23 mouse cellular contexts compared by ENCODE assay signal in the genomic region with DNA sequence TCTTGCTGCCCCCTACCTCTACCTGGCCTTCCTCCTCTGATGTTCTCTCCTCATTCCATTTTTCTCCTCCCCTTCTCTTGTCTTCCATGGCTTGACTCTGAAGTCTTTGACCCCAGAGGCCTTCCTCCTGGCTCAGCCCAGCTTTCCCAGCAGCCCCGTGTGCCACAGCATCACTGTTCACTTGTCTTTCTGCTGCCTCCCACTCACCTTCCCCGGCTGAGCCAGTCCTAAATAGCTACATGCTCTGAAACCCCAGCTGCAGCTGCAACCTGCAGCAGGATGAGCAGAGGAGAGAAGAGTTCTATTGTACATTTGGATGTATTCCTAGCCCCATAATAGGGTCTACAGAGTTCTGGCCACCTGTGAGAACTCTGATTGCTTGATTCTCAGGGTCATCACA. TPM values are rescaled to one million over a fixed set of nuclear protein-coding genes. Genes with fewer than 3 reads are reported as not detected.
DNase-seq lines count a peak whose midpoint lies in the region; ATAC-seq lines count a peak whose summit lies in the region.
"Had no signal": no experiment of that assay in that cellular context is flagged by ENCODE, and none has a peak within 500 bp of the region (broad histone marks: within the 10 kb centered on the region; RNA-seq: fewer than 3 reads in every experiment).

No protein-coding gene starts in this region.

- DNase-seq in left cerebral cortex, adult 18-20 months (ENCODE audit: low spot score in 2 of 2): peak; percentile 32 to 49
- no peak for DNase-seq in left cerebral cortex, postnatal 10 days (ENCODE audit: extremely low spot score in 1 of 2, low spot score in 2 of 2)
- DNase-seq in right cerebral cortex, adult 2 months (ENCODE audit: low spot score in 2 of 2): peak; percentile 33 to 52
- DNase-seq in right cerebral cortex, postnatal 4 days: no peak
- DNase-seq in left cerebral cortex, postnatal 25 days (ENCODE audit: low spot score in 2 of 2): peak; percentile 44 to 70
- peak; percentile 48 for DNase-seq in telencephalon, adult 2 months (ENCODE audit: low read depth, low spot score)
- DNase-seq: adrenal gland, adult 2 months; B cell, adult 2 months; cerebellum, adult 11 months; cerebellum, adult 9-10 months; cerebellum, postnatal 36 days; heart, adult 2 months; kidney, adult 11 months; kidney, postnatal 14 days; liver; lung, adult 18-20 months; lung, postnatal 10 days; thymus, postnatal 14 days had no signal

- intact Hi-C loops in left cerebral cortex, postnatal 10 days (cut with DNase I): no loop called here
- intact Hi-C loops in left cerebral cortex, postnatal 25 days (cut with DNase I): no loop called here

- ATAC-seq in megakaryocyte-erythroid progenitor cell, adult 5-6 weeks (replicated peaks; ENCODE audit: low FRiP score, low TSS enrichment, poor library complexity, severe bottlenecking): no peak
- no peak for ATAC-seq in inflammation-experienced regulatory T-cells, adult 6 months
- ATAC-seq: activated CD4-positive, CD25-positive, alpha-beta regulatory T cell, adult 4 months; forebrain, embryonic 13.5 days; midbrain, embryonic 15.5 days had no signal

RNA-seq across cellular contexts. Expression of a gene that starts 28.0 kb away (rescaled TPM):
- total RNA-seq in left cerebral cortex, adult 18-20 months (2021): 10 to 100 TPM; 41.9 to 46.4 TPM
- total RNA-seq in left cerebral cortex, postnatal 10 days (2021): 10 to 100 TPM; 73.7 to 76.1 TPM
- total RNA-seq in left cerebral cortex, postnatal 25 days (2021): 10 to 100 TPM; 47.2 to 47.3 TPM
- total RNA-seq in megakaryocyte-erythroid progenitor cell, adult 5-6 weeks (2014; fragmentation: Nextera tagmentation): 0.92 and 2.6 TPM in 2 replicates
- 1.1 and 2.4 TPM in 2 replicates for total RNA-seq in megakaryocyte-erythroid progenitor cell, adult 5-6 weeks (2017)
- under 1 TPM in 1 of 3 experiments, not detected in 2; 0.18 TPM for polyA plus RNA-seq in inflammation-experienced regulatory T-cells, adult 6 months (2017; shearing (Covaris generic))

RNA-seq across cellular contexts. Expression of a gene that starts 38.0 kb away (rescaled TPM):
- total RNA-seq in left cerebral cortex, adult 18-20 months (2021): 10 to 100 TPM; 27.3 to 27.7 TPM
- total RNA-seq in left cerebral cortex, postnatal 10 days (2021): 10 to 100 TPM; 19.6 to 21.4 TPM
- total RNA-seq in left cerebral cortex, postnatal 25 days (2021): 10 to 100 TPM; 25.1 to 26.1 TPM
- 23.0 and 38.5 TPM in 2 replicates for total RNA-seq in megakaryocyte-erythroid progenitor cell, adult 5-6 weeks (2014; fragmentation: Nextera tagmentation)
- total RNA-seq in megakaryocyte-erythroid progenitor cell, adult 5-6 weeks (2017): 14.6 and 26.0 TPM in 2 replicates
- polyA plus RNA-seq in inflammation-experienced regulatory T-cells, adult 6 months (2017; shearing (Covaris generic)): 10 to 100 TPM; 41.4 to 48.1 (median 42.1) TPM

Comparison
In these comparisons a context has a peak if more than half of its experiments do, and no peak if none do; other contexts are left out.
1. DNase-seq: peak in left cerebral cortex, adult 18-20 months (2 of 2), right cerebral cortex, adult 2 months (2 of 2), left cerebral cortex, postnatal 25 days (2 of 2) and telencephalon, adult 2 months (single experiment); none in left cerebral cortex, postnatal 10 days (0 of 2) and right cerebral cortex, postnatal 4 days (single experiment).
2. RNA of a gene that starts 28.0 kb away (total RNA-seq): 73.7 to 76.1 TPM in left cerebral cortex, postnatal 10 days, 47.2 to 47.3 TPM in left cerebral cortex, postnatal 25 days and 41.9 to 46.4 TPM in left cerebral cortex, adult 18-20 months; 0.92 to 2.6 TPM in megakaryocyte-erythroid progenitor cell, adult 5-6 weeks; every median in the first group is over 10 times any median in the second.